Mouse (Mus musculus) left cerebral cortex, adult 11 months (tissue): Measurements from ENCODE around the gene Fbxw7.

ENCODE experiments used
- DNase-seq: peaks from one replicate; pipeline ENCODE4 v3.0.0; 2022; ENCODE audit warnings: low spot score

The Fbxw7 gene

DNA sequence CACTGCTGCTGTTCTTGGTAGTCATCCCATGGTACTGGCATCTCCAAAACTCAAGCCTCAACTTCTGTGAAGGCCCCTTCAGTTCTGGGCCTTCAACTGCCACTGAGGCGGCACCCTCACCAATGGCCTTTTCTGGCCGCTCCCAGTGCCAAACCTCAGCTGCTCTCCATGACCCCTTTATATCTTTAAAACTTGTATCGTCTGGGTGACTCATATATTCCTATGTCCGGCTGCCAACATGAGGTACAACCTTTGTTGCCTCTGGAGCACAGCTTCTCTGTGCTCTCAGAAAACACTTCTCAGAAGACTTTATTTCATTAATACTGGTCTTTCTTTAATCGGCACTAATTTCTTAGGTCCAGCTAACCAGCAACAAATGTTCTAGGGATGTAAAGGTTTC is 75.9 kb downstream of the Fbxw7 start:
- no peak for DNase-seq

DNA sequence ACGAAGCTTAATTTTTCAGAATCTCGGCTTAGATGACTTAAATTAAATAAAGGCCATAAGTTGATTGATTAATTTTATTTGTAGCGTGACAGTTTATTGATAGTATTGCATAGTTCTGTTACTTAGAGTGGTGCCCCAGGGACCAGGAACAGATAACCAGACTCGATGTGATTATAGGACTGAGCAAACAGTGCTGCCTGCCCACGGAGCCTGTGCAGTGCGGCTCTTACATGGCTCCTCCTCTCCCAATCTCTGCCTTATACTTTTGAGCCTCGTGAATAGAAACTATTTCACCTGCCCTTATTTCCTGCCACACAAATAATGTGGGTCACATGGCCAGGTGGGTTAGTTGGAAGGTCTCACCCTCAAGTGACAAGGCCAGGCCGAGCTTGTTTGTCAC is 82.9 kb downstream of the Fbxw7 start:
- DNase-seq = no peak

GRCm38 (mm10) chr3:84906528-84906927 is 91.5 kb downstream of the Fbxw7 start:
- no peak for DNase-seq

DNA sequence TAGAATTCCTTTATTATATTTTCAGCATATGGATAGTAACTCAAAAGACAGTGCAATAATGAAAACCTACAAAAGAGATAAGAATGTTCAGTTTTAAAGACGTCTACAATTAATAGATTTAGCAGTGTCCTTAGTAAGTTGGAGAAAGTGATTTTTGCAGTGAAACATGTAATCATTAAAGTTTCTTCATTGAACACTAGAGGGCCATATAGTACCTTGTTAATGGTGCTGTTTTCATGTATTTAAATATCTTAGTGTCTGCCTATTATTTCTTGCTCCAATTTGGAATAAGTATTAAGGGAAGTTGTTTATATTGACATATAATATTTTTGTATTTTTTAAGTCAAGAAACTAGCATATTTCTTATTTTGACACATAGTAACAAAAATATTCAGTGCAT is 99.2 kb downstream of the Fbxw7 start:
- DNase-seq = no peak

DNA sequence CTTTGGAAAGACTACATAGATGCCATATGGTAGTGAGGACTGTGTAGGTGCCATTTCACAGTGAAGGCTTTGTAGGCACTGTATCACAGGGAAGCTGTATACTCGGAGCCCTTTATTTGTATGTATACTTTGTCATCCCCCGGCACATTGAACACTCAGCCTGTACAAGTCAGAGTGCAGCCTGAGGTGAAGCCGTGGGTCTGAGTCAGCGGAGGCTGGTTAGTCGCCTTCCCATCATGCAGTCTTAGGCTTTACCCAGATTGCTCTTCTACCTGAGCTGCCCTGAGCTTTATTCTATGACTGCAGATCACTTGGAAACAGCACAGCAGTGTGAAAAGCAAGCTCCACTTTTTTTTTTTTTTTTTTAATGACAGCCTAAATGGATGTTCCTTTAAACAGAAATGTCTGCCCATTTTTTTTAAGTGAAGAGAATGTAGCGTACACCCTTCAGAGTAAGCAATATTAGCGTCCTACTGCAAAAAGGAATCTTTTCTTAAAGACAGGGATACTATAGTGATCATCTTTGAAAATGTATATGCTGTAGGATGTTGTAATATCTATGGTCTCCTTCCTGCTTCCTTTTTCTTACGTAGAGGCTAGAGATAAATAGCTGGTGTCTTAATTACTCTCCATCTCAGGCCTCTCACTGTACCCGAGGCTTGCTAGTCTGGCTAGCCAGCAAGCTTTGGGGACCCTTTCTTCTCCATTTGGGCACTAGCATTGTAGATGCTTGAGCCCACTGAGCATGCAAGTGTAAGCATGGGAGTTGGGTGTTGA is 103.0 kb downstream of the Fbxw7 start:
- DNase-seq = no peak

DNA sequence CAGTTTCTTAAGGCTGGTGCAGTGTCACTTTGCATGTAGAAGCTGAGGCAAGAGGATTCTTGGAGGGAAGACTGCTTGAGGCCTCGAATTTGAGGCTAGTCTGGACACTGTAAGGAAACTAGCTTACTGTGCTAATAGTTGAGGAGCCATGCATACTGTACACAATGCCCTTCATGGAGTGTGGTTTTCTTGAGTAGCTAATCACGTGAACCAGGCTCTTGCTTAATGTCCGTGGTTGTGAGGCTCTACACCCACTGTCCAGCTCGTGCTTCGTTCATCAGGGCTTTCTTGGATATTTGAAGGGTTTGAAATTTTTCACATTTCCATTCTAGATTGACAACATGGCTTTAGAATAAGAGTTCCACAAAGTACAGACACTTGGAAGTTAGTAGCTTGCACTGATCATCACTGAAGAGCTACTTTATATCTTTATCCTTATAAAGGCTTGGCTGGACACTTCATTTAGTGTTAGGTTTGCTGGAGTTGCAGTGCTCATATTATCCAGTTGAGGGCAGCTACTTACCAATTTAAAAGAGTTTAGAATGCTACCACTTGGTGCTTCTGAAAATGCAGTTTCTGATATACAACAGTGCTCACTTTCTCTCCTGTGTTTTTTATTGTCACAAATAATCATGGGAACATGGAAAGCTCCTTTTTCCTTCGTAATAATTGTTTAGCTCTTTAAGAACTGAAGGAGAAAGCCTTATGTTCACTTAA is 106.8 kb downstream of the Fbxw7 start:
- peak; percentile 46 for DNase-seq

DNA sequence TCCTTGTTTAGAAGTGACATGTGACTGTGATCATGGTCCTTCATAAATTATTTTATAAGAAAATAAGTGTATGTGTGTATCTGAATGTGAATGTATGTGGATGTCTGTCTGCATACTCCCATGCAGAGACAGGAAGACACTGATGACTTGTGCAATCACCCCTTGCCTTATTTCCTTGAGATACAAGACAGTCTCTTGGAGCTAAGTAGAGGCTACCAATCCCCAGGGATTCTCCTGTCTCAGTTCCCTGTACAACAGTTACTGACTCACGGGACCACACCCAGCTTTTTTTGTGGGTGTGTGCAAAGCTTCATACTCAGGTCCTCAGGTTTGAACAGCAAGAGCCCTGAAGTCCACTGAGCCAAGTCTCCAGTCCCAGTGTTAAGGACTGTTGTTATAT is 108.2 kb downstream of the Fbxw7 start:
- DNase-seq = no peak

GRCm38 (mm10) chr3:84923670-84924069 is 108.6 kb downstream of the Fbxw7 start:
- no peak for DNase-seq

GRCm38 (mm10) chr3:84925229-84925628 is 110.2 kb downstream of the Fbxw7 start:
- no peak for DNase-seq

DNA sequence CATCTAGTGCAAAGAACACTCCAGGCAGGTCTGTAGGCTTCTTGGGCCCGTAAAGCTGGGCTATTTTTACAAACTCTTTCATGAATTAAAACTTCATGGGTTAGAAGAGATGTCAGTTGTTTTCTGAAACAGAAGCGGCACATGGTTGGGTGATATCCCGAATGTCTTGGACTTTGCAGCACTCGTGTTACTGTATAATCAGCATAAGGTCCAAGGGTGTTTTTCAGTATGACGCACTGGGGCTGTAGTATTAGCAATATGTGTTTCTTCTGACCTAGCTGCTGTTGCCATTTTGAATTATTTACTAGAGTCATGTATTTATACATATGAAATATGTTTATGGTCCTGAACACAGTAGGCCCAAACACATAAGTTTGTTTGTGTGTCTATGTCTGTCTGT is 111.1 kb downstream of the Fbxw7 start:
- no peak for DNase-seq

DNA sequence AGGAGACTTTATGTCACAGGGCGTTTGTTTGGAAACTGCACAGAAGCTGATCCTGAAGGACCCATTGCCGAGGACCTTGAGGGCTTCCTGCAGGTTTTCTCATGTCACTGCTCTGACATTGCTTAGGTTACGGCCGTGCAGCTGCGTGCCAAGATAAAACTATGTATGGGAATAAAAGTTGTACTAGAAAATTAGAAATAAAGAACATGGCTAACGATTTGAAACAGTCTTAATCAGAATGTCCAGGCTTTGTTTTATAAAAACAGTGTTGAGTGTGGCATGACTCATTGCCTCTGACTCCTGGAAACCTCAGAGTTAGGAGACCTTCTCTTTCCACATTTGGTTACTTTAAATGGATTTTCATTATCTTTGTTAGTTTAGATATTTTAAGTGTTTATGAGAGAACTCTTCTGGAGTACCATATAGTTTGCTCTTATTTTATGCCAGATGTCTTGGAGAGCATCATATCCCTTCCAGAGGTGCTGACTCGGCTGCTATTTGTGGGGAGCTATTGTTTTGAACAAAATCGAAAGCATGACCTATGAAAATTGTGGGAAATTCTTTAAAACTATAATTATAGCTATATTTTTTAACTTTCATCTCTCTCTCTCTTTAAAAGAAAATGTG is 112.2 kb downstream of the Fbxw7 start:
- DNase-seq = no peak

- DNase-seq = no peak
These were observed 112.8 kb downstream of the Fbxw7 start for GRCm38 (mm10) chr3:84927901-84928300.

- DNase-seq = no peak
These were observed 114.1 kb downstream of the Fbxw7 start for GRCm38 (mm10) chr3:84929171-84929570.

DNA sequence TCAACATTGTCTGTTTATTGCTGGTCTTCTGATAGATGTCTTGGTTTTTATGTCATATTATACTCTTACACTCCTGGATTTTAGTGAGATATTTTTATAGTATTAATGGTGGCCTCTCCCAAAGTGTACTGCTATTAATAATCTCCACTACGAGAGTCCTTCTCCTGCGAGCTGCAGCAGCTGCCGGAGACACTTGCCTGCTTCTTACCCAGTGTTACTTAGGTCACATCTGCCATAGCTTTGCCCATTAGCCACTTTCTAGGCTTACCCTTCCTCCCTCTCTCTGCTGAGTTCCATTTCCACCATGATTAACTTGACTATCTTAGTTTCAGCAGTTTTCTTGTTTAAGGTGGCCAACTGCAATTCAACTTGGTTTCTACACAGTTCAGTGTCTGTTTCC is 115.6 kb downstream of the Fbxw7 start:
- no peak for DNase-seq

- no peak for DNase-seq
These were observed 120.7 kb downstream of the Fbxw7 start for GRCm38 (mm10) chr3:84935729-84936128.

DNA sequence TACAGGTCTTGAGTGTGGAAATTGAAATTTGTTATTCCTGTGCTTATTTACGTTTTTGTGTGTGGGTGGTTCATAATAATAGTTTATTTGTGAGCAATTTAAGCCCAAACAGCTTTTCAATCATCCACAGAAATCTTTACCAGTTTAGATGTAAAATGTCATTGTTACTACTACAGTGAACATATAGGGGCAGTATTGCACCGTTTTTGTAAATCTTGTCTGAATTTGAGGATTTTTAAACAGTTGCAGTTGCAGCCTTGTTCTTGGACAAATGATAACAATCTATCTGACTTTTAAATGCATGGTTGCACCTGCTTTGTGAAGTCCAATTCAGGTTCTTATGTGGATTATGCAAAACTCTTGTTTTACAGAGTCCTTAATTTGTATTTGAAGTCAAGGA is 121.2 kb downstream of the Fbxw7 start:
- DNase-seq = no peak

DNA sequence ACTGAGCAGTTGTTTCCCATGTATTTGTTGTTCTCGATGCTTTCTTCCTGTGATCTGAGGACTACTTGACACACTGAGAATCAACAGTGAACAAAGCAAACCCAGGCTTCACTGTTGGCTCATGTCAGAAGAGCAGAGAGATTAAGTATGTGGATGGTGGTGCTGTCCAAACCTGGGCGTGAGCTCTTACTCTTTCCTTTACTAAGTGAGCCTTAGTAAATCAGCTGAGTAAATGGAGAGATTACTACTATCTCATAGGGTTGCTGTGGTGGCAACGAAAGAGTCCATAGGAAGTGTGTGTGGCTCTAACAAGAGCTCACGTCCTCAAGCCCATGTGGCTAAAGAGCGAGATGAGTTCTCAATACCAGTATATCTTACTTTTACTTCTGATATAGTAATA is 121.9 kb downstream of the Fbxw7 start:
- DNase-seq = no peak

- DNase-seq = no peak
These were observed 122.6 kb downstream of the Fbxw7 start for GRCm38 (mm10) chr3:84937360-84938355.

GRCm38 (mm10) chr3:84944933-84945332 is 129.9 kb downstream of the Fbxw7 start:
- no peak for DNase-seq

DNA sequence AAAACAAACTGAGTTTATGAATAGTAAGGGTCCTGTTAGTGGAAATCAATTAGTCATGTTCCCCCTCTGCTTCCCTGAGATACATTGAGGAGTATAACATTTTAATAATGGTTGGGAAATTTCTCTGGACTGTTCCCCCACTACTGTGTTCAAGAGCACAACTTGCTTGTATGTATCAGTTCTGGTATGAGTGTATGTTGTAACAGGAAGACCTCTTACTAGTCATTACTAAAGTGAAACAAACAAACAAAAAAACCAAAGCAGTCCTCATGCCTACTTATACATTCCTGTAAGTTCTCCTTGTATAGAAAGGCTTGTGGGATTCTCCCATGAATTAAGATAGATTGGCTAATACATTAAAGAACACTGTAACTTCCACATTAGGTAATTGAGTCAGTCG is 131.3 kb downstream of the Fbxw7 start:
- no peak for DNase-seq

DNA sequence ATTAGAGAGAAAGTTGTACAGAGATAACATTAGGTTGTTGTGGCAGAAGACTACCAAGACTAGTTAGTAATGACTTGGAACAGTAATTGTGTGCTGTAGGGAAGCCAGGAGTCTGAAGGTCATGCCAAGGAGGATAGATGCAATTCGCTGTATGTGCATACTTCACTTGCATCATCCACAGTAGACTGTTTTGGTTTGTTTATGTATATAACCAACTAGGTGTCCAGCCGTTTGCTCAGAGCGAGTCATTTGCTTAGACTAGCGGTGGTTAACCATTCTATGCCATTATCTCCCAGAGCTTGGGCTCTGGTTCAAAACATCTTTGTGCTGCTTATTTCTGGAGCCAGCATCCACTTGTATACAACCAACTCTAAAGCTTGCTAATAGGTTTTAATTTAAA is 134.3 kb downstream of the Fbxw7 start:
- DNase-seq = no peak

DNA sequence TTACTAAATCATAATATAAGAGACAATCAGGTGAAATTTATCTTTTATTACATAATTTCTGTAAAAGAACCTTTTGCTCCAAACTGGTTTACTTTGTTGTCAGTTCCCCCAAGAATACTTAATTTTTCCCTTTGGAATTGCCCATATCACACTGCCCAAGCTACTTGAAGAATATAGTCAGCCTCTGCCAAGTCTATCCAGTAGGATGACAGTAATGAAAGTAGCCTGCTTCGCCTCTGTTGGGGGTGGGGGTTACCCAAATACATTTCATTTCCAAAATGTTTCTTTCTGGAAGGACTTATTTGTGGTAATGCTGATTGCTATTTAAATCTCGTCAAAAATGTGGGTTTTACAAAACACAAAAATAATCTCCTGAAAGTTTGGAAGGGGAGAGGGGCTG is 136.6 kb downstream of the Fbxw7 start:
- DNase-seq = no peak
